Comparison of ENCODE assay signal across 25 mouse cellular contexts in the genomic region with DNA sequence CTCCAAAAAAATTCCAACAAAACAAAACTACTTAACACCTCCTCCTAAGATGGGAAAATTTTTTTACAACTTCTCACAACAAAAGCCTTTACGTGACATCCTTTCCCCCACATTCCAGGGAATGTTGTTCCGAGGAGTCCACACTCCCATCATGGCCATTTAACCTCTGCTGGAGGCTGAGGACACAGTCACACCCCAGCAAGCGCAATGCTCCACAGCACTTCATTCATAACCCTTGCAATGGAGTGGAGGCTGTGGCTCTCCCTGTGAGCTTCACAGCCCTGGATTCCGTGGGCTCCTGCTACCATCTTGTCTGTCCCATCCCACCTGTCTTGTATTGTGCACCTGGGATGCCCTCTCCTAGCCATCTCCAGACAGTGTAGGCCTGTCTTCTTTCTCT. TPM values are rescaled to one million over a fixed set of nuclear protein-coding genes. Genes with fewer than 3 reads are reported as not detected.
DNase-seq lines count a peak whose midpoint lies in the region; ATAC-seq and TF ChIP-seq lines count a peak whose summit lies in the region.
"Had no signal": no experiment of that assay in that cellular context is flagged by ENCODE, and none has a peak within 500 bp of the region (broad histone marks: within the 10 kb centered on the region; RNA-seq: fewer than 3 reads in every experiment).

No protein-coding gene starts in this region.

- no peaks in the 10 kb centered on the region for H3K4me1 ChIP-seq in forebrain, embryonic 13.5 days
- H3K4me1 ChIP-seq in forebrain, embryonic 12.5 days = no peaks in the 10 kb centered on the region; the same call in 1 of the 2 replicates
- no peaks in the 10 kb centered on the region for H3K4me1 ChIP-seq in hindbrain, embryonic 14.5 days (replicated peaks; ENCODE audit: control insufficient read depth, insufficient read depth, low read length)
- no peaks in the 10 kb centered on the region for H3K4me1 ChIP-seq in hindbrain, postnatal 0 days (ENCODE audit: insufficient read depth, low read length)
- H3K4me1 ChIP-seq: embryonic facial prominence, embryonic 10.5 days; limb, embryonic 10.5 days; midbrain, embryonic 10.5 days; stomach, embryonic 15.5 days had no signal

- 81% methylated on average over 4 of the region's 4 CpGs for WGBS in forebrain, embryonic 13.5 days
- WGBS in forebrain, embryonic 12.5 days = 84% methylated on average over 4 of the region's 4 CpGs
- 66% methylated on average over 4 of the region's 4 CpGs for WGBS in hindbrain, embryonic 14.5 days
- 63% methylated on average over 4 of the region's 4 CpGs for WGBS in hindbrain, postnatal 0 days

- no peak overlapping the region for H3K4me2 ChIP-seq in forebrain, embryonic 13.5 days
- no peak overlapping the region for H3K4me2 ChIP-seq in forebrain, embryonic 12.5 days
- H3K4me2 ChIP-seq in hindbrain, embryonic 14.5 days (replicated peaks) = no peak overlapping the region
- no peak overlapping the region for H3K4me2 ChIP-seq in hindbrain, postnatal 0 days (ENCODE audit: low read depth, low read length)
- H3K4me2 ChIP-seq: heart, embryonic 12.5 days; stomach, embryonic 15.5 days had no signal

- ATAC-seq in forebrain, embryonic 13.5 days = peak; percentile 7; the same call in 1 of the 2 replicates
- ATAC-seq in forebrain, embryonic 12.5 days (ENCODE audit: low FRiP score) = no peak
- ATAC-seq in hindbrain, embryonic 14.5 days (ENCODE audit: low FRiP score) = peak; percentile 21; the same call in 1 of the 2 replicates
- ATAC-seq in hindbrain, postnatal 0 days = no peak
- ATAC-seq in megakaryocyte-erythroid progenitor cell, adult 5-6 weeks (replicated peaks; ENCODE audit: low FRiP score, low TSS enrichment, poor library complexity, severe bottlenecking) = no peak
- ATAC-seq: intestine, postnatal 0 days; lung, postnatal 0 days had no signal

- H3K9me3 ChIP-seq in forebrain, embryonic 13.5 days (replicated peaks) = no peaks in the 10 kb centered on the region
- H3K9me3 ChIP-seq in forebrain, embryonic 12.5 days = no peaks in the 10 kb centered on the region
- H3K9me3 ChIP-seq in hindbrain, embryonic 14.5 days (ENCODE audit: control insufficient read depth, low read length) = no peaks in the 10 kb centered on the region
- H3K9me3 ChIP-seq in hindbrain, postnatal 0 days (ENCODE audit: low read length) = no peaks in the 10 kb centered on the region
- H3K9me3 ChIP-seq: embryonic facial prominence, embryonic 10.5 days; heart, embryonic 12.5 days; limb, embryonic 10.5 days; midbrain, embryonic 10.5 days; stomach, embryonic 15.5 days had no signal

- no peak for DNase-seq in hindbrain, embryonic 14.5 days (ENCODE audit: low spot score)
- no peak for DNase-seq in hindbrain, postnatal 0 days (ENCODE audit: low spot score)
- peak; percentile 7 to 30 for DNase-seq in kidney, postnatal 4 days
- no peak for DNase-seq in kidney, adult 11 months
- DNase-seq in R1 (ENCODE audit: low read depth, low spot score) = peak; percentile 18
- DNase-seq: adrenal gland, adult 2 months; cerebellum, adult 11 months; cerebellum, adult 9-11 months; heart, adult 18-20 months; heart, postnatal 10 days; thymus, postnatal 36 days had no signal

- H3K27ac ChIP-seq in forebrain, embryonic 13.5 days = no peak overlapping the region
- H3K27ac ChIP-seq in forebrain, embryonic 12.5 days = no peak overlapping the region
- no peak overlapping the region for H3K27ac ChIP-seq in hindbrain, embryonic 14.5 days
- no peak overlapping the region for H3K27ac ChIP-seq in hindbrain, postnatal 0 days
- H3K27ac ChIP-seq: embryonic facial prominence, embryonic 10.5 days; layer of hippocampus, adult 2 months; limb, embryonic 10.5 days; macrophage; midbrain, embryonic 10.5 days; stomach, embryonic 15.5 days had no signal

- TF ChIP-seq CTCF in hindbrain, postnatal 0 days (IDR thresholded peaks at IDR 0.05; ENCODE audit: low read depth) = no peak

- H3K9ac ChIP-seq in forebrain, embryonic 13.5 days = no peak overlapping the region
- H3K9ac ChIP-seq in forebrain, embryonic 12.5 days = no peak overlapping the region
- H3K9ac ChIP-seq in hindbrain, embryonic 14.5 days = no peak overlapping the region
- H3K9ac ChIP-seq in hindbrain, postnatal 0 days (replicated peaks; ENCODE audit: low read length) = no peak overlapping the region
- H3K9ac ChIP-seq: heart, embryonic 12.5 days; stomach, embryonic 15.5 days had no signal

- H3K4me3 ChIP-seq in forebrain, embryonic 13.5 days = no peak overlapping the region
- H3K4me3 ChIP-seq in forebrain, embryonic 12.5 days (replicated peaks) = no peak overlapping the region
- no peak overlapping the region for H3K4me3 ChIP-seq in hindbrain, embryonic 14.5 days (replicated peaks; ENCODE audit: low read length)
- no peak overlapping the region for H3K4me3 ChIP-seq in hindbrain, postnatal 0 days (ENCODE audit: low read length)
- H3K4me3 ChIP-seq: embryonic facial prominence, embryonic 10.5 days; heart, embryonic 12.5 days; layer of hippocampus, adult 2 months; limb, embryonic 10.5 days; midbrain, embryonic 10.5 days; stomach, embryonic 15.5 days had no signal

- no peaks in the 10 kb centered on the region for H3K36me3 ChIP-seq in forebrain, embryonic 13.5 days (ENCODE audit: poor library complexity, severe bottlenecking)
- no peaks in the 10 kb centered on the region for H3K36me3 ChIP-seq in forebrain, embryonic 12.5 days (replicated peaks)
- no peaks in the 10 kb centered on the region for H3K36me3 ChIP-seq in hindbrain, embryonic 14.5 days (replicated peaks; ENCODE audit: control insufficient read depth, insufficient read depth)
- H3K36me3 ChIP-seq in hindbrain, postnatal 0 days (ENCODE audit: insufficient read depth, low read length) = no peaks in the 10 kb centered on the region
- H3K36me3 ChIP-seq: embryonic facial prominence, embryonic 10.5 days; heart, embryonic 12.5 days; limb, embryonic 10.5 days; midbrain, embryonic 10.5 days; stomach, embryonic 15.5 days had no signal

- H3K27me3 ChIP-seq in forebrain, embryonic 13.5 days = no peaks in the 10 kb centered on the region
- no peaks in the 10 kb centered on the region for H3K27me3 ChIP-seq in forebrain, embryonic 12.5 days
- H3K27me3 ChIP-seq in hindbrain, embryonic 14.5 days (ENCODE audit: control insufficient read depth, insufficient read depth, low read length) = no peaks in the 10 kb centered on the region
- no peaks in the 10 kb centered on the region for H3K27me3 ChIP-seq in hindbrain, postnatal 0 days (ENCODE audit: insufficient read depth, low read length)
- H3K27me3 ChIP-seq: heart, embryonic 12.5 days; stomach, embryonic 15.5 days had no signal

RNA-seq across cellular contexts. Expression of gene Fam124b, which starts 40.4 kb away (rescaled TPM):
- 0.08 and 0.39 TPM in 2 replicates for polyA plus RNA-seq in forebrain, embryonic 13.5 days (2015; fragmentation: Nextera tagmentation; extraction: Ambion mirVana)
- polyA plus RNA-seq in forebrain, embryonic 12.5 days (2016; fragmentation: Nextera tagmentation; extraction: Ambion mirVana) = 0.27 and 0.29 TPM in 2 replicates
- polyA plus RNA-seq in hindbrain, embryonic 14.5 days (2014; fragmentation: Nextera tagmentation; extraction: Ambion mirVana) = 0.82 and 1.0 TPM in 2 replicates
- total RNA-seq in hindbrain, postnatal 0 days (2014; rRNA removed) = 0.84 and 1.3 TPM in 2 replicates
- 0.33 and 0.38 TPM in 2 replicates for polyA plus RNA-seq in hindbrain, postnatal 0 days (2015; fragmentation: Nextera tagmentation; extraction: Ambion mirVana)
- total RNA-seq in megakaryocyte-erythroid progenitor cell, adult 5-6 weeks (2014; fragmentation: Nextera tagmentation) = 0.94 TPM in 1 of 2 replicates, not detected in the other
- total RNA-seq in megakaryocyte-erythroid progenitor cell, adult 5-6 weeks (2017) = not detected in 2 replicates
- total RNA-seq: liver, adult 2 months had no signal
- polyA plus RNA-seq: cortical plate, adult 2 months; liver, adult 2 months; macrophage had no signal

Comparison
In these comparisons a context has a peak if more than half of its experiments do, and no peak if none do; other contexts are left out.
1. ATAC-seq: peak in forebrain, embryonic 13.5 days (single experiment) and hindbrain, embryonic 14.5 days (single experiment); none in forebrain, embryonic 12.5 days (single experiment), hindbrain, postnatal 0 days (single experiment) and megakaryocyte-erythroid progenitor cell, adult 5-6 weeks (single experiment).
2. DNase-seq: peak in kidney, postnatal 4 days (2 of 2) and R1 (single experiment); none in hindbrain, embryonic 14.5 days (single experiment), hindbrain, postnatal 0 days (single experiment) and kidney, adult 11 months (single experiment).